Mouse (Mus musculus): ENCODE measurements around the gene Carns1. TPM values are rescaled to one million over a fixed set of nuclear protein-coding genes. Genes with fewer than 3 reads are reported as not detected.
"Not testable (repeated sequence)": the region's sequence is repeated elsewhere in the genome, so short reads cannot be mapped to it uniquely, and the experiment has no call there.

Gene Carns1
- polyA plus RNA-seq, 1 experiment from 2014 or later, result 2.6 TPM

DNA sequence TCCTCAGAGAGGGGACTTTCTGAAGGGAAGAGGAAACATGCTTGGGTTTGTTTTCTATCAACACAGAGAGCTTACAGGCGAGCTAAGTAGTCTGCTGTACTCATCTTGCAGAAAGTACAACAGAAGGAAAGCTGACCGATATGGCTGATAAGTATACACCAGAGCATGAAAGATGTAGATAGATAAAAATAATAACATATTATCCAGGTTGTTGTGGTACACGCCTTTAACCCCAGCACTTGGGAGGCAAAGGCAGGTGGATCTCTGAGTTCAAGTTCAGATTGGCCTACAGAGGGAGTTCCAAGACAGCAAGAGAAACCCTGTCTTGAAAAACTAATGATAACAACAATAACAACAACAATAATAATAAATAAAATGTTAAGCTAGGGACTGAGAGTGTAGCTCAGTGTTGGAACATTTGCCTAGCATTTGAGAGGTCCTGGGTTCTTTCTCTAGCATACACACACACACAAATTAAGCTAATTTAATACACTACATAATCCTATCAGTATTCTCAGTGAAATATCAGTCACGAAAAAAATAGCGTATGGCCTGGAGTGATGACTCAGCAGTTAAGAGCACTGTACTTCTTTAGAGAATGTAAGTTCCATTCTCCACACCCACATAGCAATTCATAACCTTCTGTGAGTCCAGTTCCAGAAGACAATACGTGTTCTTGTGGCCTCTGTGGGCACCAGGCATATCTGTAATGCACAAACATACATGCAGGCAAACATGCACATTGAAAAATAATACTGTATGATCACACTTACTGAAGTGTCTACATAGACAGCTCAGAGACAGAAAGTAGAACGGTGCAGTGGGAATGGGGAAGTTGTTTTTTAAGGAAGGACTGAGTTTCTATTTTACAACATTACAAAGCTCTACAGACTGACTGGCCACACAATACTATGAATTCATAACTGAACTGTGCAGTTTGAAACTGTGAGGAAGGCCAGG, 52.6 kb downstream of the Carns1 start:
- no peak overlapping the region for H3K4me2 ChIP-seq (replicated peaks; ENCODE audit: low read depth, low read length)
- H3K9ac ChIP-seq (replicated peaks; ENCODE audit: low read depth), result no peak overlapping the region
- TF ChIP-seq EP300 (IDR thresholded peaks at IDR 0.05) (no peak), CTCF (IDR thresholded peaks at IDR 0.05) (no peak; the same call in 1 of the 2 replicates)
- DNase-seq (ENCODE audit: low spot score) (no peak), ATAC-seq (no peak)
- H3K4me3 ChIP-seq (ENCODE audit: low read depth, low read length), result no peak overlapping the region
- no peaks in the 10 kb centered on the region for H3K9me3 ChIP-seq (ENCODE audit: low read length)
- no peaks in the 10 kb centered on the region for H3K36me3 ChIP-seq (ENCODE audit: insufficient read depth, low read length)
- no peak overlapping the region for H3K27ac ChIP-seq (ENCODE audit: low read length)
- H3K4me1 ChIP-seq (ENCODE audit: insufficient read depth, low read depth, low read length), result peaks cover 9% of the 10 kb centered on the region
- 75% methylated on average over 7 of the region's 7 CpGs for WGBS
- no peaks in the 10 kb centered on the region for H3K27me3 ChIP-seq (replicated peaks; ENCODE audit: insufficient read depth, low read length)

- not testable (repeated sequence) for H3K36me3 ChIP-seq (ENCODE audit: insufficient read depth, low read length); H3K27ac ChIP-seq (ENCODE audit: low read length); ATAC-seq; H3K4me1 ChIP-seq (ENCODE audit: insufficient read depth, low read depth, low read length); H3K9ac ChIP-seq (replicated peaks; ENCODE audit: low read depth); H3K9me3 ChIP-seq (ENCODE audit: low read length); H3K27me3 ChIP-seq (replicated peaks; ENCODE audit: insufficient read depth, low read length); H3K4me2 ChIP-seq (replicated peaks; ENCODE audit: low read depth, low read length); H3K4me3 ChIP-seq (ENCODE audit: low read depth, low read length)
- WGBS, result 53% methylated on average over 6 of the region's 6 CpGs
- peak; percentile 46 for DNase-seq (ENCODE audit: low spot score)
These were observed 53.4 kb downstream of the Carns1 start for GRCm38 (mm10) chr19:4121896-4122295.

GRCm38 (mm10) chr19:4121097-4121805, 54.0 kb downstream of the Carns1 start:
- H3K4me2 ChIP-seq (replicated peaks; ENCODE audit: low read depth, low read length), result peak overlapping the region; percentile 49
- TF ChIP-seq EP300 (IDR thresholded peaks at IDR 0.05) (no peak), CTCF (IDR thresholded peaks at IDR 0.05) (no peak)
- 2% methylated on average over 38 of the region's 38 CpGs for WGBS

GRCm38 (mm10) chr19:4120496-4120895, 54.8 kb downstream of the Carns1 start:
- Histone ChIP-seq H3K27ac (ENCODE audit: low read length) (no peak overlapping the region), H3K36me3 (ENCODE audit: insufficient read depth, low read length) (no peaks in the 10 kb centered on the region), H3K9ac (replicated peaks; ENCODE audit: low read depth) (0 out of 2 replicates have a peak overlapping the region, but pooled peaks have one; percentile 5), H3K9me3 (ENCODE audit: low read length) (no peaks in the 10 kb centered on the region), H3K4me1 (ENCODE audit: insufficient read depth, low read depth, low read length) (peaks cover 5% of the 10 kb centered on the region; the same call in 1 of the 2 replicates), H3K4me2 (replicated peaks; ENCODE audit: low read depth, low read length) (peak overlapping the region; percentile 49), H3K27me3 (replicated peaks; ENCODE audit: insufficient read depth, low read length) (no peaks in the 10 kb centered on the region), H3K4me3 (ENCODE audit: low read depth, low read length) (0 out of 2 replicates have a peak overlapping the region, but pooled peaks have one; percentile 42)
- TF ChIP-seq EP300 (IDR thresholded peaks at IDR 0.05), result no peak
- no peak for TF ChIP-seq CTCF (IDR thresholded peaks at IDR 0.05)
- 98% methylated on average over 2 of the region's 2 CpGs for WGBS
- DNase-seq (ENCODE audit: low spot score) (no peak), ATAC-seq (no peak)

More at GRCm38 (mm10) chr19:4121097-4121805, 54.0 kb downstream of the Carns1 start:
- H3K36me3 ChIP-seq (ENCODE audit: insufficient read depth, low read length), result no peaks in the 10 kb centered on the region
- peak overlapping the region; percentile 42 for H3K4me3 ChIP-seq (ENCODE audit: low read depth, low read length)
- H3K4me1 ChIP-seq (ENCODE audit: insufficient read depth, low read depth, low read length), result peaks cover 5% of the 10 kb centered on the region; the same call in 1 of the 2 replicates
- peak overlapping the region; percentile 68 for H3K27ac ChIP-seq (ENCODE audit: low read length)
- peak overlapping the region; percentile 32; the same call in 1 of the 2 replicates for H3K9ac ChIP-seq (replicated peaks; ENCODE audit: low read depth)
- peak; percentile 82 for ATAC-seq
- H3K9me3 ChIP-seq (ENCODE audit: low read length), result no peaks in the 10 kb centered on the region
- H3K27me3 ChIP-seq (replicated peaks; ENCODE audit: insufficient read depth, low read length), result no peaks in the 10 kb centered on the region
- DNase-seq (ENCODE audit: low spot score), result peak; percentile 99

GRCm38 (mm10) chr19:4119716-4120487, 55.4 kb downstream of the Carns1 start:
- DNase-seq (ENCODE audit: low spot score), result no peak
- TF ChIP-seq CTCF (IDR thresholded peaks at IDR 0.05) (no peak), EP300 (IDR thresholded peaks at IDR 0.05) (no peak)
- WGBS, result 70% methylated on average over 6 of the region's 6 CpGs
- no peak overlapping the region for H3K4me3 ChIP-seq (ENCODE audit: low read depth, low read length)
- ATAC-seq, result no peak
- no peaks in the 10 kb centered on the region for H3K27me3 ChIP-seq (replicated peaks; ENCODE audit: insufficient read depth, low read length)
- H3K27ac ChIP-seq (ENCODE audit: low read length), result no peak overlapping the region
- 0 out of 2 replicates have a peak overlapping the region, but pooled peaks have one; percentile 5 for H3K9ac ChIP-seq (replicated peaks; ENCODE audit: low read depth)
- no peaks in the 10 kb centered on the region for H3K9me3 ChIP-seq (ENCODE audit: low read length)
- H3K4me2 ChIP-seq (replicated peaks; ENCODE audit: low read depth, low read length), result no peak overlapping the region
- peaks cover 6% of the 10 kb centered on the region; the same call in 1 of the 2 replicates for H3K36me3 ChIP-seq (ENCODE audit: insufficient read depth, low read length)
- peaks cover 5% of the 10 kb centered on the region; the same call in 1 of the 2 replicates for H3K4me1 ChIP-seq (ENCODE audit: insufficient read depth, low read depth, low read length)
